Mouse (Mus musculus): Measurements from ENCODE around the gene Efcab8. TPM values are rescaled to one million over a fixed set of nuclear protein-coding genes. Genes with fewer than 3 reads are reported as not detected.

Efcab8 gene
- polyA plus RNA-seq, 1 experiment from 2014 or later, result not detected

DNA sequence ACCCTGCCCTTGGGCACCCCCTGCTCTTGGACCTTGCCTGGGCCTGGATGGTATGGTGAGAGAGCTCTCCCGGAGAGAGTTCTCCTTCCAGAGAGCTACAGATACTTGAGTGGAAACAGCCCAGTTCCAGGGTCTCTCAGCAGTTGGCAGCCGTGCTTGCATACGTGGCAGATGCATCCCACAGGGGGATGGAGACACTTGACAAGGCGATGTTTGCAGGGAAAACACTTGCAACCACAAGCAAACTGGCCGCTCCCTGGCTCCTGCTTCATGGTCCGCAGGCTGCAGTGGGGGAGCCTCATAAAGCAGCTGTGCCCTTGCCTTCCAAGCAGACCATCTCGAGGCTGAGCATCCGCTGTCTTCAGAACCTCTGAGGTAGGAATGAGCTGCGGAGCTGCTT lies 95.0 kb downstream of the Efcab8 start, which contains the start of gene Bpifb2:
Gene Bpifb2, plus strand, starts transcription at position 301 of the 400 bp plus-strand sequence.
- ATAC-seq (ENCODE audit: low read depth), result no peak
- Histone ChIP-seq H3K9ac (no peak within 1 kb of the TSS), H3K4me1 (replicated peaks) (no peaks in the 10 kb centered on the region), H3K27ac (replicated peaks) (no peak within 1 kb of the TSS), H3K9me3 (no peaks in the 10 kb centered on the region), H3K27me3 (no peaks in the 10 kb centered on the region), H3K36me3 (no peaks in the 10 kb centered on the region), H3K4me3 (no peak within 1 kb of the TSS), H3K4me2 (no peak within 1 kb of the TSS)
- 78% methylated on average over 9 of the region's 9 CpGs for WGBS

Other genes starting within 250 kb of the Efcab8 start
- 40.8 and 43.3 TPM in 2 replicates for gene Nol4l, start 250.0 kb upstream of the Efcab8 start, polyA plus RNA-seq (2015; fragmentation: Nextera tagmentation; extraction: Ambion mirVana)
- 84.6 and 85.9 TPM in 2 replicates for gene Commd7, start 147.2 kb upstream of the Efcab8 start, polyA plus RNA-seq (2015; fragmentation: Nextera tagmentation; extraction: Ambion mirVana)
- 3.9 and 4.6 TPM in 2 replicates for gene Dnmt3b, start 130.5 kb upstream of the Efcab8 start, polyA plus RNA-seq (2015; fragmentation: Nextera tagmentation; extraction: Ambion mirVana)
- gene Dnmt3c, start 83.3 kb upstream of the Efcab8 start, polyA plus RNA-seq (2015; fragmentation: Nextera tagmentation; extraction: Ambion mirVana), result not detected in 2 replicates
- gene Mapre1, start 38.7 kb upstream of the Efcab8 start, polyA plus RNA-seq (2015; fragmentation: Nextera tagmentation; extraction: Ambion mirVana), result 395 and 425 TPM in 2 replicates
- not detected in 2 replicates for gene Sun5, start 91.2 kb downstream of the Efcab8 start, polyA plus RNA-seq (2015; fragmentation: Nextera tagmentation; extraction: Ambion mirVana)
- not detected in 2 replicates for gene Bpifb2, start 95.1 kb downstream of the Efcab8 start, polyA plus RNA-seq (2015; fragmentation: Nextera tagmentation; extraction: Ambion mirVana)
- gene Bpifb6, start 120.5 kb downstream of the Efcab8 start, polyA plus RNA-seq (2015; fragmentation: Nextera tagmentation; extraction: Ambion mirVana), result not detected in 2 replicates
- gene Bpifb3, start 138.3 kb downstream of the Efcab8 start, polyA plus RNA-seq (2015; fragmentation: Nextera tagmentation; extraction: Ambion mirVana), result not detected in 2 replicates
- not detected in 2 replicates for gene Bpifb4, start 158.3 kb downstream of the Efcab8 start, polyA plus RNA-seq (2015; fragmentation: Nextera tagmentation; extraction: Ambion mirVana)
- gene Bpifa6, start 195.0 kb downstream of the Efcab8 start, polyA plus RNA-seq (2015; fragmentation: Nextera tagmentation; extraction: Ambion mirVana), result not detected in 2 replicates
- not detected in 2 replicates for gene Bpifa2, start 228.3 kb downstream of the Efcab8 start, polyA plus RNA-seq (2015; fragmentation: Nextera tagmentation; extraction: Ambion mirVana)

Data from neural tube, embryonic 13.5 days (tissue).